Mouse (Mus musculus) spleen, adult 2 months (tissue): ENCODE data around the gene Sipa1l2.

Source experiments
- CTCF ChIP-seq: fragments of 200-500 bp; IDR thresholded peaks from 2 replicates; pipeline ENCODE4 v1.5.1; 2011; ENCODE audit warnings: mild to moderate bottlenecking, inconsistent platforms; ENCODE audit not compliant: insufficient read depth, insufficient read length, insufficient replicate concordance; ENCODE audit errors: extremely low read depth
- POLR2A ChIP-seq: fragments of 200-500 bp; IDR thresholded peaks from 2 replicates; pipeline ENCODE4 v1.6.1; 2011; ENCODE audit warnings: low read depth, low read length, inconsistent platforms

GRCm38 (mm10) chr8:125510861-125511668 lies 58.5 kb downstream of the Sipa1l2 start:
- TF ChIP-seq POLR2A = no peak
- no peak for TF ChIP-seq CTCF
